Mouse (Mus musculus): ENCODE results near the gene Phf6. TPM values are rescaled to one million over a fixed set of nuclear protein-coding genes. Genes with fewer than 3 reads are reported as not detected.
"Not testable (repeated sequence)": the region's sequence is repeated elsewhere in the genome, so short reads cannot be mapped to it uniquely, and the experiment has no call there.

The Phf6 gene
- polyA plus RNA-seq, 1 experiment from 2014 or later = 91.0 TPM

GRCm38 (mm10) chrX:52987905-52988783 is 76.1 kb downstream of the Phf6 start, which contains the start of gene Hprt:
Gene Hprt, plus strand, starts transcription at chrX:52988137.
- peak within 1 kb of the TSS; percentile 91 for H3K27ac ChIP-seq
- H3K4me3 ChIP-seq (replicated peaks) = peak within 1 kb of the TSS; percentile 59
- peak; percentile 98 for ATAC-seq
- H3K36me3 ChIP-seq = no peaks in the 10 kb centered on the region
- no peaks in the 10 kb centered on the region for H3K9me3 ChIP-seq
- H3K4me2 ChIP-seq (replicated peaks) = peak within 1 kb of the TSS; percentile 54
- no peaks in the 10 kb centered on the region for H3K27me3 ChIP-seq
- peaks cover 11% of the 10 kb centered on the region for H3K4me1 ChIP-seq (replicated peaks)
- 21% methylated on average over 72 of the region's 72 CpGs for WGBS
- H3K9ac ChIP-seq (replicated peaks) = peak within 1 kb of the TSS; percentile 81

- H3K4me1 ChIP-seq (replicated peaks); ATAC-seq; H3K9me3 ChIP-seq; H3K27ac ChIP-seq; H3K9ac ChIP-seq (replicated peaks); H3K4me3 ChIP-seq (replicated peaks); H3K27me3 ChIP-seq; H3K4me2 ChIP-seq (replicated peaks); H3K36me3 ChIP-seq: not testable (repeated sequence)
- WGBS = 82% methylated on average over 5 of the region's 5 CpGs
These were observed 82.7 kb downstream of the Phf6 start for GRCm38 (mm10) chrX:52994726-52995125.

- WGBS = 66% methylated on average over 4 of the region's 4 CpGs
- ATAC-seq = not testable (repeated sequence)
These were observed 92.8 kb downstream of the Phf6 start for GRCm38 (mm10) chrX:53004887-53005286.

GRCm38 (mm10) chrX:53006062-53006461 is 94.0 kb downstream of the Phf6 start:
- Histone ChIP-seq H3K4me1 (replicated peaks) (no peaks in the 10 kb centered on the region), H3K27me3 (no peaks in the 10 kb centered on the region), H3K27ac (no peak overlapping the region), H3K4me3 (replicated peaks) (no peak overlapping the region), H3K9me3 (no peaks in the 10 kb centered on the region), H3K9ac (replicated peaks) (no peak overlapping the region), H3K4me2 (replicated peaks) (no peak overlapping the region), H3K36me3 (peaks cover 3% of the 10 kb centered on the region; the same call in 1 of the 2 replicates)
- no peak for ATAC-seq
- WGBS = 57% methylated on average over 3 of the region's 3 CpGs

More at GRCm38 (mm10) chrX:53004887-53005286, 92.8 kb downstream of the Phf6 start:
- not testable (repeated sequence) for H3K27ac ChIP-seq; H3K9me3 ChIP-seq; H3K27me3 ChIP-seq; H3K4me1 ChIP-seq (replicated peaks); H3K4me3 ChIP-seq (replicated peaks); H3K4me2 ChIP-seq (replicated peaks); H3K36me3 ChIP-seq; H3K9ac ChIP-seq (replicated peaks)

Other genes with a start within 250 kb of the Phf6 start
- gene Ccdc160, start 121.1 kb upstream of the Phf6 start, polyA plus RNA-seq (2015; fragmentation: Nextera tagmentation; extraction: Ambion mirVana) = 4.9 TPM in 2 replicates
- 57.4 and 62.6 TPM in 2 replicates for gene Hprt, start 75.9 kb downstream of the Phf6 start, polyA plus RNA-seq (2015; fragmentation: Nextera tagmentation; extraction: Ambion mirVana)